Mouse (Mus musculus) cerebellum, adult 2 months (tissue): ENCODE data around the gene Ntrk2.

Experiments
- CTCF ChIP-seq: fragments of 200-500 bp; IDR thresholded peaks from 2 replicates; pipeline ENCODE4 v1.5.1; 2011; ENCODE audit warnings: low read depth, mild to moderate bottlenecking, control low read depth, low read length, moderate library complexity, borderline replicate concordance; ENCODE audit not compliant: insufficient read depth
- POLR2A ChIP-seq: fragments of 200-500 bp; IDR thresholded peaks from 2 replicates; pipeline ENCODE4 v1.6.1; 2011; ENCODE audit warnings: low read length, control low read depth, borderline replicate concordance; ENCODE audit not compliant: insufficient read depth

GRCm38 (mm10) chr13:58999373-59000053, 193.1 kb downstream of the Ntrk2 start:
- no peak for TF ChIP-seq POLR2A
- TF ChIP-seq CTCF = no peak
